Mouse (Mus musculus) liver, embryonic 14.5 days (tissue): ENCODE measurements around the gene D5Ertd579e.

Experiments used
- CTCF ChIP-seq: IDR thresholded peaks from 2 replicates; pipeline ENCODE4 v1.5.1; 2016; ENCODE audit warnings: antibody characterized with exemption, low read depth, control low read depth
- EP300 ChIP-seq: IDR thresholded peaks from 2 replicates; pipeline ENCODE4 v1.6.1; 2016; ENCODE audit warnings: antibody characterized with exemption, low read depth

GRCm38 (mm10) chr5:36601492-36601891 is 94.3 kb downstream of the D5Ertd579e start:
- no peak for TF ChIP-seq CTCF
- no peak for TF ChIP-seq EP300
